In genomic region chr14:33210806-33211205, GRCm38 (mm10) we compare ENCODE assay signal across 13 mouse cellular contexts.
"Had no signal": no experiment of that assay in that cellular context is flagged by ENCODE, and none has a peak within 500 bp of the region (broad histone marks: within the 10 kb centered on the region; RNA-seq: fewer than 3 reads in every experiment).

No protein-coding gene starts in this region.

- ATAC-seq: midbrain, embryonic 16.5 days had no signal

- H3K36me3 ChIP-seq: midbrain, embryonic 10.5 days; midbrain, embryonic 12.5 days; neural tube, embryonic 12.5 days had no signal

- H3K4me3 ChIP-seq: midbrain, embryonic 10.5 days; midbrain, embryonic 12.5 days; neural tube, embryonic 12.5 days had no signal

- H3K9me3 ChIP-seq: midbrain, embryonic 10.5 days; midbrain, embryonic 12.5 days; neural tube, embryonic 12.5 days had no signal

- H3K9ac ChIP-seq: lung, embryonic 14.5 days; midbrain, embryonic 12.5 days; neural tube, embryonic 12.5 days had no signal

- H3K4me2 ChIP-seq: lung, embryonic 14.5 days; midbrain, embryonic 12.5 days; neural tube, embryonic 12.5 days had no signal

- H3K27ac ChIP-seq: midbrain, embryonic 10.5 days; midbrain, embryonic 12.5 days; neural tube, embryonic 12.5 days had no signal

- DNase-seq: lung, adult 18-20 months; lung, embryonic 14.5 days; lung, postnatal 10 days; lung, postnatal 4 days; midbrain, embryonic 14.5 days; right cerebral cortex, postnatal 14 days; thymus, adult 18-20 months; thymus, postnatal 14 days; thymus, postnatal 36 days had no signal
